Mouse (Mus musculus) C2C12 (cell line): ENCODE measurements at regions not wholly inside any gene's neighbourhood (a gene's known extent, or its start where the extent isn't known, plus 50 kb on each side); places are given as distances from the start of the nearest gene placed in this dataset.

Source experiments
- CEBPB ChIP-seq: IDR thresholded peaks from one replicate; pipeline ENCODE4 v1.6.1; 2011; ENCODE audit warnings: low read depth, mild to moderate bottlenecking, control low read depth, moderate library complexity
- CTCF ChIP-seq: IDR thresholded peaks from one replicate; pipeline ENCODE4 v1.5.1; 2011; ENCODE audit not compliant: control insufficient read depth, insufficient read depth, insufficient read length
- FOSL1 ChIP-seq: IDR thresholded peaks from one replicate; pipeline ENCODE4 v1.8.0; 2011; ENCODE audit warnings: mild to moderate bottlenecking, low read length; ENCODE audit not compliant: poor library complexity, insufficient read depth, severe bottlenecking
- MAX ChIP-seq: IDR thresholded peaks from one replicate; pipeline ENCODE4 v1.6.1; 2011; ENCODE audit warnings: mild to moderate bottlenecking, control low read depth
- MYOD1 ChIP-seq: IDR thresholded peaks from one replicate; pipeline ENCODE4 v1.6.1; 2011; ENCODE audit warnings: low read depth; ENCODE audit not compliant: control insufficient read depth, insufficient read length
- MYOG ChIP-seq: IDR thresholded peaks from one replicate; pipeline ENCODE4 v1.6.1; 2011; ENCODE audit not compliant: control insufficient read depth, insufficient read length; ENCODE audit errors: extremely low read depth
- USF1 ChIP-seq: IDR thresholded peaks from one replicate; pipeline ENCODE4 v1.6.1; 2011; ENCODE audit warnings: low read depth, mild to moderate bottlenecking, control low read depth, moderate library complexity

DNA sequence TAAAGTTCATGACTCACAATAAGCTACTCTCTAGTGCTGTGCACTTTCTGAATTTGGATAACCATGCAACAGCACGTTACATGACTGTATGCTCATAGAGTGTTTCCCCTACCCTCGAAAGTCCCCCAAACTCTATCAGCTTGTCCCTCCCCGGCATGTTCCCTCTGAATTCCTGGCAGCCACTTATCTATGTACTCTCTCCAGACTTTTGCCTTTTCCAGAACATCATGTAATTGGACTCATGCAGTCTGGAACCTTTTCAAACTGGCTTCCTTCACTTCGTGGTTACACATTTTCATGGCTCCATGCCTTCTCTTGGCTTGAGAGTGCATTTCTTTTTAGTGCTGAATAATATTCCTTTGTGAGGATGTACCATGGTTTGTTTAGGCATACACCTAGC is 436.8 kb upstream of the Kif2a start:
- no peak for TF ChIP-seq MAX
- no peak for TF ChIP-seq MYOG
- TF ChIP-seq USF1: no peak
- no peak for TF ChIP-seq CTCF
- TF ChIP-seq CEBPB: no peak
- TF ChIP-seq MYOD1: no peak
- no peak for TF ChIP-seq FOSL1
